Mouse (Mus musculus): ENCODE data around the gene Atp5d. TPM values are rescaled to one million over a fixed set of nuclear protein-coding genes. Genes with fewer than 3 reads are reported as not detected.

Atp5d gene
- total and polyA plus RNA-seq, 3 experiments, result 1,015 to 1,938 (median 1,150) TPM

DNA sequence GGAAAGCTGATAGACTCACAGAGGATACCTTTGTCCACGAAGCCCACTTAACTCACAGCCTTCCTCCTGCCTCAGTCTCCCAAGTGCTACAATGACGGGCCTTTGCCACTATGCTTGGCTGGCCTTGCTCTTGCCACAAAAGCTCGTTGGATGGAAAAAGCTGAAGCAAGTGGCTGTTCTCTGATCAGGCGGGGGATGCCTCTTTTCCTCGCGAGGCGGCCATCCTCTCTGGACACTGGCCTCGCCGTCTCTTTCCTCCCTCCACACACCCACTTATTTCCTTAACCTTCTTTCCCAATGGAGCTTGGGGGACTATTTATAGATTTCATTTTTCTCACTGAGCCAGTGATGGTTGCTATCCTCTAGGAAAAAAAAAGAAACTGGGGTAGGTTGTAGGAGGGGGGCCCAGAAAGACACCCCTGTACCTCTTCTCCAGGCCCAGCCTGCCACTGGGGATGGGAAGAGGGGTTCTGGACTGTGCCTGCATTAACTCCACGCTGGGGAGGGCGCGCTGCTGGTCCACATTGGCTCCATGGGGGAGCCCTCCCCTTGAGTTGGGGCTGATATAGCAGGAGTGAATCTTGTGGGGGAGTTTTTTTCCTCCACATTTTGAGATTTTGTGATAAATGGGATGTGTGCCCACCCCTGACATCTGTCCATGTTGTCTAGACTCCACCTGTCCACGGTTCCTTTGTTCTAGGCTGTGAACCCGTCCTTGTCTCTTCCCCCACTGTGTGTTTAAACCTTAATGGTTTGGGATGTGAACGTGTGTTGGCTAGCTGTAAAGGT lies 18.9 kb downstream of the Atp5d start:
- H3K4me3 ChIP-seq, result peak overlapping the region; percentile 10; the same call in 1 of the 2 replicates
- 0 out of 2 replicates have a peak overlapping the region, but pooled peaks have one; percentile 32 for H3K9ac ChIP-seq (ENCODE audit: low read depth, low read length)
- TF ChIP-seq POLR2A (IDR thresholded peaks at IDR 0.05; ENCODE audit: insufficient read depth, low read depth, low read length) (no peak; the same call in 1 of the 2 replicates), CTCF (IDR thresholded peaks at IDR 0.05) (no peak), EP300 (IDR thresholded peaks at IDR 0.05; ENCODE audit: insufficient read depth, low read depth, low read length) (no peak)
- peaks cover 31% of the 10 kb centered on the region for H3K36me3 ChIP-seq (ENCODE audit: control insufficient read depth, insufficient read depth, low read length)
- peaks cover 37% of the 10 kb centered on the region for H3K4me1 ChIP-seq (ENCODE audit: control insufficient read depth, insufficient read depth, low read length)
- H3K27me3 ChIP-seq (ENCODE audit: control insufficient read depth, insufficient read depth, low read length), result no peaks in the 10 kb centered on the region
- peak overlapping the region; percentile 95 for H3K27ac ChIP-seq
- DNase-seq, result peak in 1 of 2 experiments; percentile 53
- 41% methylated on average over 15 of the region's 15 CpGs for WGBS
- H3K79me2 ChIP-seq (replicated peaks; ENCODE audit: control insufficient read depth, insufficient read depth, low read length), result no peaks in the 10 kb centered on the region
- intact Hi-C loops (cut with DNase I), result no loop called here

DNA sequence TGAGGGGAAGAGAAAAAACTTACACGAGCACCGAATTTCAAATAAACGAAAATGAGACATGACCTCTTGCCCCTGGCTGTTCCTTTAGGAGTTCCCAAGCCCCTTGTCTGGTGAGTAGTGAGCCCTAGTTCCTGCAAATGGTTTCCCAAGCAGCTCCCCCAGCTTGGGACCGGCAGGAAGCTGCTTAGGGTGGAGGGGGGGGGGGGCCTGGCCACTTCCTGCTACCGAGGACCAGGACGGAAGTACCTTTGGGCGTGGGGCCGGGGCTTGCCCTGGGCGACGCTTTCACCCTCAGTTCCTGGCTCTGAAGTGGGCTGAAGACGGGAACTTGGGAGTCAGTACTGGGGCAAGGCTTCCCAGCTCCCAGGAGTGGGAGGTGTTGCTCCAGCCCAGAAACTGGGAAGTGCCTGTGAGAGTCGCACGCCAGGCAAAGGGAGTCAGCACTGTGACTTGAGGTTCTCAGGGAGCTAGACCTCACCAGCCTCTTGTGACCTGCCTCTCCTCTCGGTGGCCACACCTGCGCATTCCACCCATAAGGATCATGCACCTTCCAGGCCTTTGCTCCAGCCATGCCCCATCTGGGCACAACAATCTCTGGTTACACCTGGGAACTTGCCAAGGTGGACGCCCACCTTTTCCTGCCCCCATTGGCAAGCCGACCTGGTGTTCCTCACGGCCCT lies 20.0 kb downstream of the Atp5d start:
- Histone ChIP-seq H3K4me1 (ENCODE audit: control insufficient read depth, insufficient read depth, low read length) (peaks cover 33% of the 10 kb centered on the region), H3K79me2 (replicated peaks; ENCODE audit: control insufficient read depth, insufficient read depth, low read length) (no peaks in the 10 kb centered on the region), H3K36me3 (ENCODE audit: control insufficient read depth, insufficient read depth, low read length) (peaks cover 22% of the 10 kb centered on the region), H3K27me3 (ENCODE audit: control insufficient read depth, insufficient read depth, low read length) (no peaks in the 10 kb centered on the region), H3K9ac (ENCODE audit: low read depth, low read length) (peak overlapping the region; percentile 40), H3K27ac (peak overlapping the region; percentile 95), H3K4me3 (peak overlapping the region; percentile 43; the same call in 1 of the 2 replicates)
- intact Hi-C loops (cut with DNase I), result loop anchor here (1.0 kb wide), 1 partner anchor 8 kb away; no protein-coding TSS in a partner anchor
- 4% methylated on average over 18 of the region's 18 CpGs for WGBS
- peak; percentile 82 to 89 for DNase-seq
- TF ChIP-seq CTCF (IDR thresholded peaks at IDR 0.05) (no peak), EP300 (IDR thresholded peaks at IDR 0.05; ENCODE audit: insufficient read depth, low read depth, low read length) (peak; percentile 73; the same call in 1 of the 2 replicates), POLR2A (IDR thresholded peaks at IDR 0.05; ENCODE audit: insufficient read depth, low read depth, low read length) (peak; percentile 71)

DNA sequence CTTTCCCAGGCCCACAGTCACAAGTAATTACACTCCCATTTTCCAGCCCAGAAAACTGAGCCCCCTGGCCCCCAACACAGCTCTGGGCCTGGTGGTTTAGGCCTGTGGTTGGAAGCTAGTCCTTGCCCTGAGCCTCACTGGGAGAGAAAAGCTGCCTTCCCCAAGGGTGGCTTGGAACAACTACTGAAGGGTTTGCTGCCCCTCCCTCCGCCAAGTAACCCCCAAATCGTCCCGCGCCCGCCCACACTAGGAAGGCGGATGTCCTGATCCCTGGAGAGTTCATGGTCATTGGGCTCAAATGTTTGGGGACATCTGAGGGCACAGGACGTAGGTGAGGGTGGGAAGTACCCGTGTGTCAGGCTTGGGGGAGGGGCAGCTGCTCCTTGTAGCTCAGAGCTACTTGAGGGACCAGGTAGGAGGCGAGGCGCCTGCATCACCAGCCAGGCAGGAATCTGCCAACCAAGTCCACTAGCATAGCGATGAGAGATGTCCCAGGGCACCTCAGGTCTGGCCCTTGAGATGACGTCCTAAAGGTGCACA lies 20.7 kb downstream of the Atp5d start:
- Histone ChIP-seq H3K4me3 (peak overlapping the region; percentile 43), H3K27me3 (ENCODE audit: control insufficient read depth, insufficient read depth, low read length) (no peaks in the 10 kb centered on the region), H3K27ac (peak overlapping the region; percentile 95), H3K4me1 (ENCODE audit: control insufficient read depth, insufficient read depth, low read length) (peaks cover 37% of the 10 kb centered on the region), H3K9ac (ENCODE audit: low read depth, low read length) (peak overlapping the region; percentile 40), H3K79me2 (replicated peaks; ENCODE audit: control insufficient read depth, insufficient read depth, low read length) (no peaks in the 10 kb centered on the region), H3K36me3 (ENCODE audit: control insufficient read depth, insufficient read depth, low read length) (peaks cover 20% of the 10 kb centered on the region)
- peak in 1 of 2 experiments; percentile 77 for DNase-seq
- intact Hi-C loops (cut with DNase I), result no loop called here
- TF ChIP-seq EP300 (IDR thresholded peaks at IDR 0.05; ENCODE audit: insufficient read depth, low read depth, low read length) (no peak), CTCF (IDR thresholded peaks at IDR 0.05) (no peak), POLR2A (IDR thresholded peaks at IDR 0.05; ENCODE audit: insufficient read depth, low read depth, low read length) (no peak; the same call in 1 of the 2 replicates)
- WGBS, result 7% methylated on average over 12 of the region's 12 CpGs

DNA sequence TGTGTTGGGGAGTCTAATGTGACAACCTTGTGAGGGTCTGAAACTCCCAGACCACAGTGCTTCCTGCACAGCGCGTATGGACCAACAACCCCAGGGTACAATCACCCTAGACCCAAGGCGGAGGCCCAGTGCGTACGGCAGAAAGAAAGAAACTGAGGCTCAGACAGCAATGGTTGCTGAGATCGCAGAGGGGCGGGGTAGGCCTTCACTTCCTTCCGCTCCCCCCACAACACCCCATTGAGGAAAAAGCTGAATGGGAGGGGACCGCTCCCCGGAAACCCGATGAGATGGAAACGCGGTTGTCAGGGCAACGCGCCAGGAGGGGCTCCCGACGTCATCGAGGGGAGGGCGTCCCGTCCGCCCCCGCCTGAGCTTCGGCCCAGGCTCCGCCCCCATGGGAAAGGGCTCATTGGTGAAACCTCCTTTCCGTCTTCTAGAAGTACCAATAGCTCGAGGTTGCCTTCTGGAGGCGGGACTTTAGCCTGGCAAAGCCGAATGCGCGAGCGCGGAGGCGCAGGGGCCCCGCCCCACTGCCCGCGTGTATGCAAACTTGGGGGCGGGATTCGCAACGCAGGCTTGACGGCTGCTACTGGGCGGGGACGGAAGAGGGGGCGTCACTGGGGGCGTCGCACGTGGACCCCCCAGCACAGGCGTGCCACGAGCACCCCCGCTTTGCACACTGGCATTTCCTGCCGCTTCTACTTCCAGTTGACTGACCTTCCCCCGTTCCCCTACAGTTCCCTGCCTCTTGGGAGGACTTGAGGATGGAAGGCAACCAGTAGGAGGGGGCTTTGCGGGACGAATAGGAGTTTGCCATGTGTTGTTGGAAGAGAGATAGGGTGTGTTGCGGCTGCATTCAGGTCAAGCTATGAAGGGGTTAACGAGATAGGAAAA lies 21.4 kb downstream of the Atp5d start:
- TF ChIP-seq EP300 (IDR thresholded peaks at IDR 0.05; ENCODE audit: insufficient read depth, low read depth, low read length) (peak; percentile 86; the same call in 1 of the 2 replicates), POLR2A (IDR thresholded peaks at IDR 0.05; ENCODE audit: insufficient read depth, low read depth, low read length) (peak; percentile 75), CTCF (IDR thresholded peaks at IDR 0.05) (no peak)
- peaks cover 17% of the 10 kb centered on the region for H3K36me3 ChIP-seq (ENCODE audit: control insufficient read depth, insufficient read depth, low read length)
- H3K4me3 ChIP-seq, result peak overlapping the region; percentile 45
- peak; percentile 98 to 99 for DNase-seq
- H3K4me1 ChIP-seq (ENCODE audit: control insufficient read depth, insufficient read depth, low read length), result peaks cover 37% of the 10 kb centered on the region
- peak overlapping the region; percentile 95 for H3K27ac ChIP-seq
- no peaks in the 10 kb centered on the region for H3K79me2 ChIP-seq (replicated peaks; ENCODE audit: control insufficient read depth, insufficient read depth, low read length)
- intact Hi-C loops (cut with DNase I), result no loop called here
- WGBS, result under 1% methylated on average over 55 of the region's 55 CpGs
- peak overlapping the region; percentile 40 for H3K9ac ChIP-seq (ENCODE audit: low read depth, low read length)
- no peaks in the 10 kb centered on the region for H3K27me3 ChIP-seq (ENCODE audit: control insufficient read depth, insufficient read depth, low read length)
